Mouse (Mus musculus) lung, embryonic 15.5 days (tissue): ENCODE measurements at regions not wholly inside any gene's neighbourhood (a gene's known extent, or its start where the extent isn't known, plus 50 kb on each side); places are given as distances from the start of the nearest gene placed in this dataset.

ENCODE experiments used
- ATAC-seq: fragments of 200-750 bp; cut with Nextera tagmentation; 2 replicates; pipeline ENCODE4 v1.8.0; 2017; ENCODE audit warnings: moderate number of reproducible peaks, borderline replicate concordance; ENCODE audit not compliant: low FRiP score, low TSS enrichment; ENCODE audit errors: extremely low read depth
- H3K27ac ChIP-seq: fragments of 300-500 bp; sonication (generic); 2 replicates; pipeline ENCODE4 v1.5.1; 2015; ENCODE audit warnings: moderate library complexity, mild to moderate bottlenecking, inconsistent platforms
- H3K27me3 ChIP-seq: fragments of 300-500 bp; sonication (generic); 2 replicates; pipeline ENCODE4 v1.6.1; 2015; ENCODE audit warnings: inconsistent platforms
- H3K36me3 ChIP-seq: fragments of 300-500 bp; sonication (generic); 2 replicates; pipeline ENCODE4 v1.6.1; 2015; ENCODE audit warnings: inconsistent platforms
- H3K4me1 ChIP-seq: fragments of 300-500 bp; sonication (generic); 2 replicates; pipeline ENCODE4 v1.6.1; 2015; ENCODE audit warnings: inconsistent platforms
- H3K4me2 ChIP-seq: fragments of 300-500 bp; sonication (generic); 2 replicates; pipeline ENCODE4 v1.6.1; 2015; ENCODE audit warnings: inconsistent platforms, mild to moderate bottlenecking, moderate library complexity
- H3K4me3 ChIP-seq: fragments of 300-500 bp; sonication (generic); 2 replicates; pipeline ENCODE4 v1.5.1; 2015; ENCODE audit warnings: mild to moderate bottlenecking, inconsistent platforms
- H3K9ac ChIP-seq: fragments of 300-500 bp; sonication (generic); 2 replicates; pipeline ENCODE4 v1.6.1; 2015; ENCODE audit warnings: inconsistent platforms
- H3K9me3 ChIP-seq: fragments of 300-500 bp; sonication (generic); 2 replicates; pipeline ENCODE4 v1.6.1; 2016; ENCODE audit warnings: inconsistent platforms
- WGBS: fragments of 180-500 bp; shearing (Covaris S2); methylation state at CpG from one replicate; pipeline ENCODE4 v1.1.7; 2015; 5-methylcytosine and 5-hydroxymethylcytosine counted together

DNA sequence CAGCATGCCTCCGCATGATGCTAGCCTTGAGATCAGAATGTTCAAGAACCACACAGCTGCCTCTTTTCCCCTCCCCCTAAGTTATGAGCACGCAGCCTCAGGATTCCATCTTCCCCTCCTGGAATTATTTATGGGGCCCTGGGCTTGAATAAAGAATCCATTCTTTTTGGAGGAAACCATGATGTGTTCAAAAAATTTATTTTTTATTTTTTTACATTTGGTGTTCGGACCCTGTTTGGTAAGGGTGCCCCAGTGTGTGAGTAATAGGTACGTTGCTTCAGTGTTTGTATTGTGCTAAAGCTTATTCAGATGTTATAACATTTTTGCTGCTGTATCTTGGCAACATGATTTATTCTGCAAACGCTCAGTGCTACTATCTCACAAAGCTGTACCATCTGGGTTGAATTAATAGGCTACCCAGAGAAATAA lies 147.8 kb upstream of the Tox3 start:
- no peaks in the 10 kb centered on the region for H3K9me3 ChIP-seq
- no peak overlapping the region for H3K4me2 ChIP-seq
- no peak overlapping the region for H3K4me3 ChIP-seq
- no peak overlapping the region for H3K27ac ChIP-seq
- no peaks in the 10 kb centered on the region for H3K36me3 ChIP-seq
- no peak overlapping the region for H3K9ac ChIP-seq
- H3K4me1 ChIP-seq, result peaks cover 5% of the 10 kb centered on the region; the same call in 1 of the 2 replicates
- WGBS, result 64% methylated on average over 5 of the region's 5 CpGs
- H3K27me3 ChIP-seq, result no peaks in the 10 kb centered on the region
- ATAC-seq, result no peak

- ATAC-seq, result no peak
- WGBS, result 54% methylated on average over 14 of the region's 14 CpGs
These were observed 144.5 kb upstream of the Tox3 start for GRCm38 (mm10) chr8:90492521-90493225.

GRCm38 (mm10) chr8:90491691-90492090 lies 143.5 kb upstream of the Tox3 start:
- Histone ChIP-seq H3K4me2 (no peak overlapping the region), H3K4me3 (no peak overlapping the region), H3K27ac (no peak overlapping the region), H3K27me3 (no peaks in the 10 kb centered on the region; the same call in 1 of the 2 replicates), H3K4me1 (peaks cover 3% of the 10 kb centered on the region; the same call in 1 of the 2 replicates), H3K36me3 (no peaks in the 10 kb centered on the region), H3K9ac (no peak overlapping the region), H3K9me3 (no peaks in the 10 kb centered on the region)
- no peak for ATAC-seq
- 56% methylated on average over 7 of the region's 7 CpGs for WGBS

More at GRCm38 (mm10) chr8:90492521-90493225, 144.5 kb upstream of the Tox3 start:
- Histone ChIP-seq H3K4me2 (no peak overlapping the region), H3K9me3 (no peaks in the 10 kb centered on the region), H3K36me3 (no peaks in the 10 kb centered on the region), H3K9ac (no peak overlapping the region), H3K4me3 (no peak overlapping the region), H3K27me3 (no peaks in the 10 kb centered on the region; the same call in 1 of the 2 replicates), H3K27ac (no peak overlapping the region), H3K4me1 (peaks cover 5% of the 10 kb centered on the region; the same call in 1 of the 2 replicates)

DNA sequence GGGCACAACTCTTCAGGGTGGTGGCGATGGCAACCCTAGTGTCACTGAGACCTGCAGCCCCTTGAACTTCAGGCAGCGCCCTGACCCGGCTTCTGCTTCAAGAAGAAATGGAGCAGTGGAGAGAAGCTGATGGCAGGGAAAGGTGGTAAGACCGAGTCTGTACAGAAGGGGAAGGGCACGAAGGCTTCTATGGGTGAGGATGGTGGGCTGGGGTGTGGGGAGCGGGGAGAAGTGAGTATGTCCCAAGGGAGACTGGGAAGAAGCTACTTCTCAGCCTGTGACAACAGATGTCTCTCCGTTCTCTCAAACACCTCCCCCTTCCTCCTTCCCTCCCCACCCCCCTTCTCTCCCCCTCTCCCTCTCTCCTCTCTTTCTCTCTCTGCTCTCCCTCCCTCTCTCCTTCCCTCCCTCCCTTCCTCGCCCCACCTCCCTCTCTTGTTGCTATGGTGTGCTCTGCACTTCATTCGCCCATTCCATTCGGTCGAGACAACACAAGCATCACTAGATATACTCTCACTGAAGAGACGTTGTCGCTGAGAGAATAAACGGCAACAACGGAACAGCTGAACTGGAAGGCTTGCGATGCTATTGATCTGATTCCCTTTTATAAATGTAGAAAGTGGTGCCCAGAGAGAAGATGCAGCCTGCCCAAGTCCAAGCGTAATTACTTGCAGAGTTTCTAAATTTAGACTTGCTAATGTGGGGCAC lies 142.7 kb upstream of the Tox3 start:
- no peaks in the 10 kb centered on the region for H3K36me3 ChIP-seq
- no peak overlapping the region for H3K27ac ChIP-seq
- no peaks in the 10 kb centered on the region; the same call in 1 of the 2 replicates for H3K27me3 ChIP-seq
- ATAC-seq, result no peak
- H3K4me3 ChIP-seq, result no peak overlapping the region
- H3K4me2 ChIP-seq, result no peak overlapping the region
- no peak overlapping the region for H3K9ac ChIP-seq
- H3K9me3 ChIP-seq, result no peaks in the 10 kb centered on the region
- no peaks in the 10 kb centered on the region for H3K4me1 ChIP-seq
- WGBS, result 63% methylated on average over 17 of the region's 17 CpGs

DNA sequence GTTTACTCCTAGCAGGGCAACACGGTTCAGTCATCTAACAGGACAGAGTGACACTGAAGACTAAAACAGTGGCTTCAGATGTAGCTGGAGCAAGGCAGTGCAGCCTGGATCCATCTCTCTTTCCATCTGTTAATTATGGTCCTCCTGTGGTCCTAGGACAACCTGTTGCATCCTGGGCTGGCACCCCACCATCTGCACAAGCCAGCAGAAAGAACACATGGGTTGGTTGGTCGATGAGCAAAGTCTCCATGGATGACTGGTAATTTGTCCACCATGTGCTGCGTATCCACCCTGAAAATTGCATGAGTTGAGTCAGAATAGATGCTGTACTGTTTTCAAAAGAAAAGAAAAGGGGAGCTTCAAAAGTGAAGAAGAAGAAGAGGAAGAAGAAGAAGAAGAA lies 138.4 kb upstream of the Tox3 start:
- H3K4me2 ChIP-seq, result no peak overlapping the region
- no peaks in the 10 kb centered on the region for H3K9me3 ChIP-seq
- no peak overlapping the region for H3K27ac ChIP-seq
- no peaks in the 10 kb centered on the region; the same call in 1 of the 2 replicates for H3K27me3 ChIP-seq
- H3K9ac ChIP-seq, result no peak overlapping the region
- 81% methylated on average over 3 of the region's 3 CpGs for WGBS
- no peaks in the 10 kb centered on the region for H3K4me1 ChIP-seq
- no peaks in the 10 kb centered on the region for H3K36me3 ChIP-seq
- no peak for ATAC-seq
- no peak overlapping the region for H3K4me3 ChIP-seq

DNA sequence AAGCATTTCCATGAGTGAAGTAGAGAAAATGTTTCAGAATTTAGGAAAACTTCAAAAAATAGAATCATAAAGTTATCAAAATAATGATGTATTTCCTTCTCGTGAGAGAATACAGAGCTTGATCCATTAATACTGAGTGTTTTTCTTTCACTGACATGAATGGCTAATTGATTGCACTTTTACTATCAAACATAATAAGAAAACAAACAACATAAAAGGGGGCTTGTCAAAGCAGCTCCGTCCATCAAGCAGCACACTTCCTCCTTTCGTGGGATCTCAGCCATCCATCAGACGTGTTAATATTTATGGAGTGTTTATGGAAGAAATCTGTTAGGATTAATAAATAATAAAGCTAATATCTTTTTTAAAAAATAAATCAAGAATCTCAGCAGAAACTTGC lies 130.0 kb upstream of the Tox3 start:
- Histone ChIP-seq H3K36me3 (no peaks in the 10 kb centered on the region), H3K27me3 (no peaks in the 10 kb centered on the region; the same call in 1 of the 2 replicates), H3K9me3 (no peaks in the 10 kb centered on the region), H3K27ac (no peak overlapping the region), H3K4me2 (no peak overlapping the region), H3K9ac (no peak overlapping the region), H3K4me1 (no peaks in the 10 kb centered on the region), H3K4me3 (no peak overlapping the region)
- no peak for ATAC-seq
- 10% methylated on average over 4 of the region's 4 CpGs for WGBS

DNA sequence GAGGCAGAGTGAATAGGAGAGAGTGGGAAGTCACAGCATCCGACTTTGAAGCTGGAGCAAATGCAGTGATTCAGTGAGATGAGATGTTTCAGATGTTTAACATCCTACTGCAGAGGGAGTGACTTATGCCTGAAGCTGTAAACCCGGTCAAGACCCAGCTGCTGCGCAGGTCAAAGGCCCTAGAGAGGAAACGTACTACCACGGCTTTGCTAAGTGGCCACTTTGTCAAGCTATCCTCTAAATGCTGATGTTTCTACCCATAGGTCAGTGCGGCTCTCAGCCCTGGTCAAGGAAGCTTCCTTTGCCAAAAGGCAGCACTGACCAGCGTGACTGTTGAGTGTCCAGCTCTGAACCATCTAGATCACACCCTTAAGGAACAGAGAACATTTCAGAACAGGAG lies 125.9 kb upstream of the Tox3 start:
- WGBS, result 43% methylated on average over 7 of the region's 7 CpGs
- no peak for ATAC-seq
- H3K27me3 ChIP-seq, result no peaks in the 10 kb centered on the region; the same call in 1 of the 2 replicates

DNA sequence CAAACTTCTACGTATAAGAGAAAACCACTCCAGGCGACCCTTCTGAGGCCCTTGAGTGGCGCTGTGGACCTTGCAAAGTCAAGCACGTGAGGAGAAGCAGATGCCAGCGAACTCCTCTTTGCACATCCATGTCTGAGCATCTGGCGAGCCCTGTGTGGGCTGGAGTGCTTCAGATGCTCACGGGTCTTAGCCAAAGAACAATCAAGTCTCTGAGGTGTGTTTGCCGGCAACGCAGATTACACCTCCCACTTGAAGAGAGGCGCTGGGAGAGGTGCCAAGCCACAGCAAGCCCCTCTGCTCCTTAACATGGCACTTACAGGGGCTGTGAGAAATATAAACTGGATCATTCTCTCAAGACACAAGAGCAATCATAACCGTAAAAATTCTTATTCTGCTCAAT lies 122.7 kb upstream of the Tox3 start:
- H3K36me3 ChIP-seq, result no peaks in the 10 kb centered on the region
- H3K4me3 ChIP-seq, result no peak overlapping the region
- 51% methylated on average over 11 of the region's 11 CpGs for WGBS
- H3K4me1 ChIP-seq, result no peaks in the 10 kb centered on the region
- H3K27ac ChIP-seq, result no peak overlapping the region
- no peak for ATAC-seq
- H3K4me2 ChIP-seq, result no peak overlapping the region
- H3K9me3 ChIP-seq, result no peaks in the 10 kb centered on the region
- no peaks in the 10 kb centered on the region; the same call in 1 of the 2 replicates for H3K27me3 ChIP-seq
- no peak overlapping the region for H3K9ac ChIP-seq

More for the DNA sequence above, 125.9 kb upstream of the Tox3 start:
- Histone ChIP-seq H3K4me3 (no peak overlapping the region), H3K27ac (no peak overlapping the region), H3K36me3 (no peaks in the 10 kb centered on the region), H3K4me2 (no peak overlapping the region), H3K4me1 (no peaks in the 10 kb centered on the region), H3K9me3 (no peaks in the 10 kb centered on the region), H3K9ac (no peak overlapping the region)

GRCm38 (mm10) chr8:90463708-90464107 lies 115.6 kb upstream of the Tox3 start:
- Histone ChIP-seq H3K9me3 (no peaks in the 10 kb centered on the region), H3K27me3 (no peaks in the 10 kb centered on the region), H3K27ac (no peak overlapping the region), H3K4me1 (no peaks in the 10 kb centered on the region), H3K36me3 (no peaks in the 10 kb centered on the region), H3K4me2 (no peak overlapping the region), H3K4me3 (no peak overlapping the region), H3K9ac (no peak overlapping the region)
- WGBS, result 53% methylated on average over 1 of the region's 1 CpGs
- no peak for ATAC-seq

DNA sequence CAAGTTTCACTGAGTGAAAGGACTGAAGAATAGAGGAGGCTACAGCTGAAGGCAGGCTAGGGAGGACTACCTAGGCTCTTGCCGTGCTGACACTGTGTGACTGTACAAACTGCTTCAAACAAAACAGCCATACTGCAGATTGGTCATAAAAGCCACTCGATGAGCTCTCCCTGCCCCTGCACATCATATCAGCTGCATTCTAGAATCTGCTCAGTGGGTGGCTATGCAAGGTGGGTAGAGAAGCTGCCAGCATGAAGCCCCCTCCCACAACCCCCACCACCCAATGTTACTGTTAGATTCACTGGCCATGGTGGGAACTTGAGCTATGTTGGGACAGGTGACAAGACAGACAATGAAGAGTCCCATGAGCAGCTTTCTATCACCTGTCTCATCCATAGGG lies 107.2 kb upstream of the Tox3 start:
- no peaks in the 10 kb centered on the region for H3K36me3 ChIP-seq
- H3K9ac ChIP-seq, result no peak overlapping the region
- ATAC-seq, result no peak
- H3K4me2 ChIP-seq, result no peak overlapping the region
- no peak overlapping the region for H3K4me3 ChIP-seq
- 82% methylated on average over 2 of the region's 2 CpGs for WGBS
- H3K4me1 ChIP-seq, result no peaks in the 10 kb centered on the region
- no peaks in the 10 kb centered on the region for H3K27me3 ChIP-seq
- H3K27ac ChIP-seq, result no peak overlapping the region
- H3K9me3 ChIP-seq, result no peaks in the 10 kb centered on the region

DNA sequence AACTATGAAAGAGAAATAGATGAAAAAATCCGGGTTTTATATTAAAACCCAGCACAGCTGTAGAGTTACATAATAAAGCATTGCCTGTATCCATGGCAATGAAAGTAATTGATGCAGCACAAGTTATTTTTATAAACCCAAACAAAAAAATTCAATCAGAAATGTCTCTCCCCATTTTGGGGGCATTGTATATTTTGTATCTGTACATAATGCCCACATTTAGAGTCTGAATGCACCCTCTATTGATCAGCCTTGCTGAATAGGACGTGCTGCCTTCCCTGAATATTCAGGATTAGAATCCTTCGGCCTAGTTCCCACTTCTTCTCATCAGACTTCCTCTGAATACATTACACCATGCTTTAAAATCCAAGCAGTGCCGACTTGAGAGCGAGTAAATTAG lies 106.0 kb upstream of the Tox3 start:
- Histone ChIP-seq H3K27me3 (no peaks in the 10 kb centered on the region), H3K4me2 (no peak overlapping the region), H3K36me3 (no peaks in the 10 kb centered on the region), H3K4me3 (no peak overlapping the region), H3K27ac (no peak overlapping the region), H3K9ac (no peak overlapping the region), H3K4me1 (no peaks in the 10 kb centered on the region), H3K9me3 (no peaks in the 10 kb centered on the region)
- WGBS, result 77% methylated on average over 5 of the region's 5 CpGs
- ATAC-seq, result no peak

DNA sequence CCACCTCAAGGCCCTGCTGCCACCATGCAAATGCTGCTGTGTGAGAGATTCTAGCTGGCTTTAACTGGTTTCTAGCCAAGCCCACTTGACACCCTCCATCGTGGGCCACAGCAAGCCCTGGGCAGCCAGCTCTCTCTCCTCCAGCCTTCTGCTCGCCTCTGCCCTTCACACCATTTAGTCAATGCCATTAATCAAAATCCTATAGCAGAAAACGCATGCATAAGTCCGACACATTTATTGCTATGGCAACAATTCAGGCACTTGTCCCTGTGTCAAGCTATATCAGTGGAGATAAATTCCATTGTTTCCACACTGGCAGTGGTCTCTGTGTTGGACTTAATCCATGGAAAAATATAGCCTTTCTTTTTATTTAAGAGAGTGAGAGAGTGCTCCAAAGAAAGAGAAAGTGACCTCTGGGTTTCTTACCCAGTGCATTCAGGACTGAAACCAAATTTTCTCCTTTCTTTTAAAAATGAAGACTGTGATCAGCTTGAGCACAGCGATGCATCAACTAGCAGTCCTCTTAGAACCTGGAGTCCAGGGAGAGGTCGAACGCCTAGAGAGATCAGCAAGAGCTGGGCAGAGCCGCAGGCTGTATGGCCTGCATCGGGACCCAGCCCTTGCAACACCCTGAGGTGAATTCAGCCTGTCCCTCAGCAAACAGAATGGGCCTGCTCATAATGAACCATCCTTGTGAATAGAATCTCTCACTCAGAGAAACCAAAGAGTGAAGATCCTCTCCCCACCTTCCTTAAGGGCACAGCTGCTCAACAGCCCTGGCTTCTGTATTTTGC lies 93.1 kb upstream of the Tox3 start:
- Histone ChIP-seq H3K9me3 (no peaks in the 10 kb centered on the region), H3K9ac (no peak overlapping the region), H3K27me3 (no peaks in the 10 kb centered on the region), H3K4me3 (no peak overlapping the region), H3K4me1 (no peaks in the 10 kb centered on the region), H3K4me2 (no peak overlapping the region), H3K36me3 (no peaks in the 10 kb centered on the region), H3K27ac (no peak overlapping the region)
- no peak for ATAC-seq
- 61% methylated on average over 9 of the region's 9 CpGs for WGBS
